Mouse (Mus musculus): ENCODE data around the gene 9130409I23Rik. TPM values are rescaled to one million over a fixed set of nuclear protein-coding genes. Genes with fewer than 3 reads are reported as not detected.

9130409I23Rik gene
- polyA plus RNA-seq, 1 experiment from 2014 or later = not detected

GRCm38 (mm10) chr1:181061784-181062485 is 10.9 kb downstream of the 9130409I23Rik start:
- no peak for DNase-seq (ENCODE audit: low spot score)
- H3K4me1 ChIP-seq (replicated peaks; ENCODE audit: control insufficient read depth, insufficient read depth, low read length) = no peaks in the 10 kb centered on the region
- WGBS = 67% methylated on average over 3 of the region's 3 CpGs

GRCm38 (mm10) chr1:181063991-181064390 is 13.0 kb downstream of the 9130409I23Rik start:
- Histone ChIP-seq H3K4me3 (replicated peaks; ENCODE audit: low read length) (no peak overlapping the region), H3K4me1 (replicated peaks; ENCODE audit: control insufficient read depth, insufficient read depth, low read length) (no peaks in the 10 kb centered on the region), H3K27me3 (ENCODE audit: control insufficient read depth, insufficient read depth, low read length) (no peaks in the 10 kb centered on the region), H3K27ac (no peak overlapping the region), H3K9ac (no peak overlapping the region), H3K9me3 (ENCODE audit: control insufficient read depth, low read length) (no peaks in the 10 kb centered on the region), H3K4me2 (replicated peaks) (no peak overlapping the region), H3K36me3 (replicated peaks; ENCODE audit: control insufficient read depth, insufficient read depth) (no peaks in the 10 kb centered on the region)
- ATAC-seq (ENCODE audit: low FRiP score) (no peak), DNase-seq (ENCODE audit: low spot score) (no peak)
- 73% methylated on average over 2 of the region's 2 CpGs for WGBS

More at GRCm38 (mm10) chr1:181061784-181062485, 10.9 kb downstream of the 9130409I23Rik start:
- Histone ChIP-seq H3K27ac (no peak overlapping the region), H3K9ac (no peak overlapping the region), H3K27me3 (ENCODE audit: control insufficient read depth, insufficient read depth, low read length) (no peaks in the 10 kb centered on the region), H3K4me2 (replicated peaks) (no peak overlapping the region), H3K9me3 (ENCODE audit: control insufficient read depth, low read length) (no peaks in the 10 kb centered on the region), H3K4me3 (replicated peaks; ENCODE audit: low read length) (no peak overlapping the region), H3K36me3 (replicated peaks; ENCODE audit: control insufficient read depth, insufficient read depth) (no peaks in the 10 kb centered on the region)
- ATAC-seq (ENCODE audit: low FRiP score) = no peak

- no peak for DNase-seq (ENCODE audit: low spot score)
Observed at GRCm38 (mm10) chr1:181064648-181065047, 13.6 kb downstream of the 9130409I23Rik start.

GRCm38 (mm10) chr1:181068344-181068743 is 17.3 kb downstream of the 9130409I23Rik start:
- Histone ChIP-seq H3K4me2 (replicated peaks) (no peak overlapping the region), H3K4me1 (replicated peaks; ENCODE audit: control insufficient read depth, insufficient read depth, low read length) (no peaks in the 10 kb centered on the region), H3K27ac (no peak overlapping the region), H3K4me3 (replicated peaks; ENCODE audit: low read length) (no peak overlapping the region), H3K9ac (no peak overlapping the region), H3K27me3 (ENCODE audit: control insufficient read depth, insufficient read depth, low read length) (no peaks in the 10 kb centered on the region), H3K9me3 (ENCODE audit: control insufficient read depth, low read length) (no peaks in the 10 kb centered on the region), H3K36me3 (replicated peaks; ENCODE audit: control insufficient read depth, insufficient read depth) (no peaks in the 10 kb centered on the region)
- DNase-seq (ENCODE audit: low spot score) = no peak
- no peak for ATAC-seq (ENCODE audit: low FRiP score)
- 89% methylated on average over 1 of the region's 1 CpGs for WGBS

More at GRCm38 (mm10) chr1:181064648-181065047, 13.6 kb downstream of the 9130409I23Rik start:
- no peak for ATAC-seq (ENCODE audit: low FRiP score)
- H3K9ac ChIP-seq = no peak overlapping the region
- H3K4me1 ChIP-seq (replicated peaks; ENCODE audit: control insufficient read depth, insufficient read depth, low read length) = no peaks in the 10 kb centered on the region
- no peak overlapping the region for H3K4me2 ChIP-seq (replicated peaks)
- H3K36me3 ChIP-seq (replicated peaks; ENCODE audit: control insufficient read depth, insufficient read depth) = no peaks in the 10 kb centered on the region
- 80% methylated on average over 6 of the region's 6 CpGs for WGBS
- no peaks in the 10 kb centered on the region for H3K9me3 ChIP-seq (ENCODE audit: control insufficient read depth, low read length)
- H3K4me3 ChIP-seq (replicated peaks; ENCODE audit: low read length) = no peak overlapping the region
- no peak overlapping the region for H3K27ac ChIP-seq
- no peaks in the 10 kb centered on the region for H3K27me3 ChIP-seq (ENCODE audit: control insufficient read depth, insufficient read depth, low read length)

GRCm38 (mm10) chr1:181069671-181070070 is 18.6 kb downstream of the 9130409I23Rik start:
- no peak for ATAC-seq (ENCODE audit: low FRiP score)

GRCm38 (mm10) chr1:181073075-181073474 is 22.0 kb downstream of the 9130409I23Rik start:
- H3K4me2 ChIP-seq (replicated peaks) = no peak overlapping the region
- no peaks in the 10 kb centered on the region for H3K36me3 ChIP-seq (replicated peaks; ENCODE audit: control insufficient read depth, insufficient read depth)
- H3K4me1 ChIP-seq (replicated peaks; ENCODE audit: control insufficient read depth, insufficient read depth, low read length) = no peaks in the 10 kb centered on the region
- no peak overlapping the region for H3K27ac ChIP-seq
- H3K27me3 ChIP-seq (ENCODE audit: control insufficient read depth, insufficient read depth, low read length) = no peaks in the 10 kb centered on the region
- DNase-seq (ENCODE audit: low spot score) (no peak), ATAC-seq (ENCODE audit: low FRiP score) (no peak)
- H3K4me3 ChIP-seq (replicated peaks; ENCODE audit: low read length) = no peak overlapping the region
- H3K9me3 ChIP-seq (ENCODE audit: control insufficient read depth, low read length) = no peaks in the 10 kb centered on the region
- WGBS = 47% methylated on average over 5 of the region's 5 CpGs
- no peak overlapping the region for H3K9ac ChIP-seq

More at GRCm38 (mm10) chr1:181069671-181070070, 18.6 kb downstream of the 9130409I23Rik start:
- H3K27ac ChIP-seq = no peak overlapping the region
- H3K36me3 ChIP-seq (replicated peaks; ENCODE audit: control insufficient read depth, insufficient read depth) = no peaks in the 10 kb centered on the region
- H3K9me3 ChIP-seq (ENCODE audit: control insufficient read depth, low read length) = no peaks in the 10 kb centered on the region
- H3K4me2 ChIP-seq (replicated peaks) = no peak overlapping the region
- H3K9ac ChIP-seq = no peak overlapping the region
- 68% methylated on average over 11 of the region's 11 CpGs for WGBS
- H3K4me1 ChIP-seq (replicated peaks; ENCODE audit: control insufficient read depth, insufficient read depth, low read length) = no peaks in the 10 kb centered on the region
- H3K4me3 ChIP-seq (replicated peaks; ENCODE audit: low read length) = no peak overlapping the region
- DNase-seq (ENCODE audit: low spot score) = no peak
- no peaks in the 10 kb centered on the region for H3K27me3 ChIP-seq (ENCODE audit: control insufficient read depth, insufficient read depth, low read length)

GRCm38 (mm10) chr1:181084021-181084420 is 33.0 kb downstream of the 9130409I23Rik start:
- Histone ChIP-seq H3K27ac (no peak overlapping the region), H3K9me3 (ENCODE audit: control insufficient read depth, low read length) (no peaks in the 10 kb centered on the region), H3K9ac (no peak overlapping the region), H3K27me3 (ENCODE audit: control insufficient read depth, insufficient read depth, low read length) (no peaks in the 10 kb centered on the region), H3K4me3 (replicated peaks; ENCODE audit: low read length) (no peak overlapping the region), H3K36me3 (replicated peaks; ENCODE audit: control insufficient read depth, insufficient read depth) (no peaks in the 10 kb centered on the region), H3K4me2 (replicated peaks) (no peak overlapping the region), H3K4me1 (replicated peaks; ENCODE audit: control insufficient read depth, insufficient read depth, low read length) (no peaks in the 10 kb centered on the region)
- WGBS = 50% methylated on average over 2 of the region's 2 CpGs
- DNase-seq (ENCODE audit: low spot score) (no peak), ATAC-seq (ENCODE audit: low FRiP score) (no peak)

GRCm38 (mm10) chr1:181090048-181090447 is 39.0 kb downstream of the 9130409I23Rik start:
- DNase-seq (ENCODE audit: low spot score) (no peak), ATAC-seq (ENCODE audit: low FRiP score) (no peak)
- no peak overlapping the region for H3K9ac ChIP-seq
- H3K9me3 ChIP-seq (ENCODE audit: control insufficient read depth, low read length) = no peaks in the 10 kb centered on the region
- H3K4me3 ChIP-seq (replicated peaks; ENCODE audit: low read length) = no peak overlapping the region
- no peaks in the 10 kb centered on the region for H3K4me1 ChIP-seq (replicated peaks; ENCODE audit: control insufficient read depth, insufficient read depth, low read length)
- no peaks in the 10 kb centered on the region for H3K27me3 ChIP-seq (ENCODE audit: control insufficient read depth, insufficient read depth, low read length)
- no peak overlapping the region for H3K27ac ChIP-seq
- H3K36me3 ChIP-seq (replicated peaks; ENCODE audit: control insufficient read depth, insufficient read depth) = peaks cover 44% of the 10 kb centered on the region
- no peak overlapping the region for H3K4me2 ChIP-seq (replicated peaks)
- 83% methylated on average over 12 of the region's 12 CpGs for WGBS
